Comparison of ENCODE assay signal across 8 mouse cellular contexts in the genomic region with DNA sequence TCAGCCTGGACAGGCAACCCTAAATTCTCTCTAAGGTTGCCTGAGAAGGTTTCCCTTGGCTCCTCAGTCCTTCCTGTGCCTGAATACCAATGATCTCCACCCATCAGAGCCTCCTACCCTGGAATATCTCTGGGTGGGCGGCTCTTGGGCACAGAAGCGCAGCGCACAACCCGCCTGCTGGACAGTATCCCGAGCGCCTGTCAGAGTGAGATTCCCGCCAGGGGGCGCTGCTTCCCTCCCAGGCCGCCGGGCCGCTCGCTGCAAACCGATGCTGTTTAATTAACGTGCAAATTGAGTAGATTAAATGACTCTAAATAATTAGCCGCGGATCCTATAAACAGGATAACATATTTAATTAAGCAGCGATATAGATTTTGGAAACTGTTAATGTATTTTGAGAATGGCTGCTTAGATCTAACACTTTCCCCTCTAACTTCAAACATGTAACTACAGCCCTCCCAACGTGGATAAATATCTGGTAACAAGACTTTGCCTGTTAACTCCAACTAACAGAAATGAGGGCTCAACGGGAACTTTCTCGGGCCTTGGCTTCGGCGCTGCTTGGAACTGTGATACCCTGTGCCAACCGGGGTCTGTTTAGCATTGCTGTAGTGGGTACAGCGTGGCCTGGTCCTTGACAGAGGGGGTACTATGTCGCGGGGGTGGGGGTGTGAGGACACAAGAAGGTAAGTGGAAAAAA. TPM values are rescaled to one million over a fixed set of nuclear protein-coding genes. Genes with fewer than 3 reads are reported as not detected.
DNase-seq lines count a peak whose midpoint lies in the region; ATAC-seq and TF ChIP-seq lines count a peak whose summit lies in the region.

No protein-coding gene starts in this region.

- H3K9me3 ChIP-seq in forebrain, embryonic 14.5 days (replicated peaks; ENCODE audit: control insufficient read depth, low read length): no peaks in the 10 kb centered on the region
- no peaks in the 10 kb centered on the region for H3K9me3 ChIP-seq in limb, embryonic 15.5 days

- ATAC-seq in forebrain, embryonic 14.5 days: peak; percentile 57
- 0 out of 2 replicates have a peak, but pooled peaks have one; percentile 46 for ATAC-seq in limb, embryonic 15.5 days (ENCODE audit: insufficient number of reproducible peaks, low FRiP score, low TSS enrichment, low read depth)

- peak overlapping the region; percentile 33; the same call in 1 of the 2 replicates for H3K4me2 ChIP-seq in forebrain, embryonic 14.5 days (ENCODE audit: low read length)
- H3K4me2 ChIP-seq in limb, embryonic 15.5 days: no peak overlapping the region

- peak overlapping the region; percentile 72; the same call in 1 of the 2 replicates for H3K27ac ChIP-seq in forebrain, embryonic 14.5 days (ENCODE audit: low read depth, low read length)
- H3K27ac ChIP-seq in kidney, adult 2 months (ENCODE audit: insufficient read depth, low read depth, low read length): no peak overlapping the region
- no peak overlapping the region for H3K27ac ChIP-seq in limb, embryonic 15.5 days

- intact Hi-C loops in heart, postnatal 25 days (cut with DNase I): loop anchor here (1.0 kb wide), 2 partner anchors 132 to 214 kb away; no protein-coding TSS in a partner anchor

- H3K9ac ChIP-seq in forebrain, embryonic 14.5 days (ENCODE audit: low read length): no peak overlapping the region
- H3K9ac ChIP-seq in limb, embryonic 15.5 days: no peak overlapping the region

- under 1% methylated on average over 26 of the region's 26 CpGs for WGBS in forebrain, embryonic 14.5 days
- WGBS in kidney, adult 2 months: 5% methylated on average over 26 of the region's 26 CpGs
- WGBS in limb, embryonic 15.5 days: 2% methylated on average over 26 of the region's 26 CpGs

- TF ChIP-seq POLR2A in kidney, adult 2 months (IDR thresholded peaks at IDR 0.05; ENCODE audit: low read depth, low read length): no peak

- no peak overlapping the region for H3K4me3 ChIP-seq in forebrain, embryonic 14.5 days (ENCODE audit: low read depth, low read length)
- H3K4me3 ChIP-seq in kidney, adult 2 months (ENCODE audit: insufficient read depth, low read depth, low read length): no peak overlapping the region
- H3K4me3 ChIP-seq in limb, embryonic 15.5 days: no peak overlapping the region

- peaks cover 15% of the 10 kb centered on the region for H3K4me1 ChIP-seq in forebrain, embryonic 14.5 days (ENCODE audit: control insufficient read depth, insufficient read depth, low read length)
- H3K4me1 ChIP-seq in kidney, adult 2 months (ENCODE audit: control insufficient read depth, insufficient read depth, low read length): no peaks in the 10 kb centered on the region
- H3K4me1 ChIP-seq in limb, embryonic 15.5 days: peaks cover 23% of the 10 kb centered on the region

- peaks cover 54% of the 10 kb centered on the region for H3K27me3 ChIP-seq in forebrain, embryonic 14.5 days (replicated peaks; ENCODE audit: control insufficient read depth, insufficient read depth, low read length)
- H3K27me3 ChIP-seq in kidney, adult 2 months (replicated peaks; ENCODE audit: control insufficient read depth, insufficient read depth, low read length): peaks cover 4% of the 10 kb centered on the region
- peaks cover 91% of the 10 kb centered on the region for H3K27me3 ChIP-seq in limb, embryonic 15.5 days

- peak; percentile 58 for DNase-seq in heart, adult 8-10 months (ENCODE audit: low spot score)
- DNase-seq in heart, postnatal 25 days (ENCODE audit: low spot score): no peak
- peak; percentile 34 for DNase-seq in c-Kit-positive CD71-positive TER-119-negative erythroid progenitor cells, embryonic 14.5 days (ENCODE audit: low read depth)
- peak; percentile 86 for DNase-seq in forebrain, embryonic 14.5 days (ENCODE audit: low spot score)
- DNase-seq in kidney, adult 2 months: peak; percentile 70
- peak; percentile 19 to 44 for DNase-seq in natural killer cell, adult 2 months (ENCODE audit: low spot score in 2 of 2)
- peak; percentile 71 for DNase-seq in testis, postnatal 14 days (ENCODE audit: low spot score)

- TF ChIP-seq CTCF in kidney, adult 2 months (conservative IDR thresholded peaks at IDR 0.05; ENCODE audit: insufficient read depth, insufficient read length, low read depth, low read length): peak; percentile 73

- no peaks in the 10 kb centered on the region for H3K36me3 ChIP-seq in forebrain, embryonic 14.5 days (ENCODE audit: control insufficient read depth, insufficient read depth, low read length)
- H3K36me3 ChIP-seq in kidney, adult 2 months (ENCODE audit: control insufficient read depth, insufficient read depth, low read length): no peaks in the 10 kb centered on the region
- no peaks in the 10 kb centered on the region for H3K36me3 ChIP-seq in limb, embryonic 15.5 days

RNA-seq across cellular contexts. Expression of a gene that starts 6.9 kb away (rescaled TPM):
- not detected for total RNA-seq in heart, adult 8-10 months (2022)
- total RNA-seq in heart, postnatal 25 days (2021): not detected
- polyA plus RNA-seq in forebrain, embryonic 14.5 days (2014; fragmentation: Nextera tagmentation; extraction: Ambion mirVana): 2.3 and 3.5 TPM in 2 replicates
- 1.1 and 1.5 TPM in 2 replicates for polyA plus RNA-seq in kidney, adult 2 months (2012; rRNA removed)
- 0.20 and 0.35 TPM in 2 replicates for polyA plus RNA-seq in limb, embryonic 15.5 days (2015; fragmentation: Nextera tagmentation; extraction: Ambion mirVana)

RNA-seq across cellular contexts. Expression of a gene that starts 52.0 kb away (rescaled TPM):
- 10 to 100 TPM; 16.2 to 18.2 (median 17.3) TPM for total RNA-seq in heart, adult 8-10 months (2022)
- total RNA-seq in heart, postnatal 25 days (2021): 10 to 100 TPM; 15.1 to 16.5 TPM
- 10.1 and 10.7 TPM in 2 replicates for polyA plus RNA-seq in forebrain, embryonic 14.5 days (2014; fragmentation: Nextera tagmentation; extraction: Ambion mirVana)
- polyA plus RNA-seq in kidney, adult 2 months (2012; rRNA removed): 11.8 and 12.4 TPM in 2 replicates
- polyA plus RNA-seq in limb, embryonic 15.5 days (2015; fragmentation: Nextera tagmentation; extraction: Ambion mirVana): 9.6 and 9.9 TPM in 2 replicates
